Mouse (Mus musculus) brain, embryonic 14.5 days (tissue): ENCODE data around the gene Itpr2. TPM values are rescaled to one million over a fixed set of nuclear protein-coding genes. Genes with fewer than 3 reads are reported as not detected.

Experiments used
- DNase-seq: peaks from one replicate; pipeline ENCODE4 v3.0.0-alpha.2; 2011; ENCODE audit warnings: low read depth
- CTCF ChIP-seq: fragments of 200-500 bp; IDR thresholded peaks from 2 replicates; pipeline ENCODE4 v1.5.1; 2012; ENCODE audit warnings: inconsistent platforms, mild to moderate bottlenecking, moderate library complexity, borderline replicate concordance; ENCODE audit not compliant: insufficient read depth, insufficient read length; ENCODE audit errors: extremely low read depth
- POLR2A ChIP-seq: fragments of 200-500 bp; IDR thresholded peaks from 2 replicates; pipeline ENCODE4 v1.6.1; 2012; ENCODE audit warnings: mild to moderate bottlenecking, inconsistent platforms, borderline replicate concordance; ENCODE audit not compliant: poor library complexity, insufficient read depth, insufficient read length, severe bottlenecking; ENCODE audit errors: extremely low read depth
- polyA plus RNA-seq: library from polyadenylated mRNA; depleted of rRNA; stranded (reverse); fragments of >200 nt; gene quantifications from 2 replicates; pipeline ENCODE4 v1.2.3, GENCODE M21; 2012

The Itpr2 gene
- polyA plus RNA-seq, 1 experiment: 2.6 TPM

DNA sequence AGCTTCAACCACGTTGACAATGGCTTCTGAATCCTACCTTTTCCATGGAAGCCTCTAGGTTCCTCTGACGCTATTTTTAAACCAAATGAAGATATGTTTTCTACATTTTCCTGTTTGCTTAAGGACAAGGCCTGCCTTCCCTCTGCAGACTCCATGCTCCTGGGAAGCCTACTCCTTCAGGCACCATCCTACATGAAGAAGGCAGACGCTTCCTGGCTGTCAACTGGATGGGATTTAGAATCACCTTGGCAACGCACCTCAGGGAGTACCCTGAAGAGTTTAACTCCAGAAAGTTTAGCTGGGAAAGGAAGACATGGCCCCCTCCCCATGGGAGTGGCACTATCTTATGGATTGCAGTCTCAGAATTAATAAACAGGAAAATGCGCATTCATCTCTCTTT is 259.0 kb downstream of the Itpr2 start:
- no peak for TF ChIP-seq CTCF
- no peak for TF ChIP-seq POLR2A

GRCm38 (mm10) chr6:146241336-146241735 is 260.7 kb downstream of the Itpr2 start:
- TF ChIP-seq CTCF (no peak), POLR2A (no peak)
- no peak for DNase-seq

More for the DNA sequence above, 259.0 kb downstream of the Itpr2 start:
- no peak for DNase-seq

DNA sequence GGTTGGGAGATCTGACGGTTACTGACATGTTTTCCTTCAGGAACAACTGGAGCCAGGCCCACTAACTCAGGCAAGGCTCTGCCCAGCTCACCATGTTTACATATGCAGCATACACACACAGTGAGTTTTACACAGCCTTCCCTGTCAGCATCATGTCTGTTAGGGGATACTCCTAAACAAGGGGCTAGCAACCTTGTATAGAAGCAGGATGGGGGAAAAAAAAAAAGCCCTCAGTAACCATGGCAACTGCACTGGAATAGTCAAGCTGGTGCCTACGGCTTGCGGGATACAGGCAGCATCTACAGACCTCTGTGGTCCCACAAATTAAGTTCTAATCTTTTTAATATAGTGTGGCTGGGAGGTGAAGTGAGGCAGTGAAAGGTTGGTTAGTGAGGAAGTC is 266.9 kb downstream of the Itpr2 start:
- peak; percentile 73 for DNase-seq
- no peak for TF ChIP-seq CTCF
- TF ChIP-seq POLR2A: no peak

- no peak for TF ChIP-seq CTCF
- no peak for TF ChIP-seq POLR2A
- peak; percentile 38 for DNase-seq
Measured at GRCm38 (mm10) chr6:146234417-146234816, 267.6 kb downstream of the Itpr2 start.

GRCm38 (mm10) chr6:146230903-146231302 is 271.1 kb downstream of the Itpr2 start:
- TF ChIP-seq CTCF (no peak), POLR2A (no peak)
- no peak for DNase-seq

DNA sequence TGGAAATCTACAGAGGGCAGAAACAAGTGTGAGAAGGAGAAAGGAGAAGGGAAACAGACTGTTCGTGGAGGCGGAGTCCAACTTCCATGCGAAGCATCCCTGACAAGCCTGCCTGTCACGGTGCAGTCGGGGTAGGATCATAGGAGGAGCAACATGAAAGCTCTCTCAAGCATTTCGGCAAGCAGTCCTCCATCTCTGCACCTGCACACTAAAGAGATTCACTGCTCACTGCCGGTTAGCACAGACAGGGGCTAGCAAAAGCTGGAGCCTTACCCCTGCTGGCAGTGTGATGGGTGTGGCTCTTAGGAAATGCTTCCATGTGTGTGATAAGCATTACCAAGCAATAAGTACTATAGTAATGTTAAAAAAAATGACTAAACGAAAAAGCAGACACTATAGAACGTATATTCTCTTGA is 271.6 kb downstream of the Itpr2 start:
- TF ChIP-seq POLR2A (no peak), CTCF (no peak)
- peak; percentile 27 for DNase-seq

- no peak for DNase-seq
- TF ChIP-seq CTCF (no peak), POLR2A (no peak)
Measured at GRCm38 (mm10) chr6:146229967-146230366, 272.1 kb downstream of the Itpr2 start.

DNA sequence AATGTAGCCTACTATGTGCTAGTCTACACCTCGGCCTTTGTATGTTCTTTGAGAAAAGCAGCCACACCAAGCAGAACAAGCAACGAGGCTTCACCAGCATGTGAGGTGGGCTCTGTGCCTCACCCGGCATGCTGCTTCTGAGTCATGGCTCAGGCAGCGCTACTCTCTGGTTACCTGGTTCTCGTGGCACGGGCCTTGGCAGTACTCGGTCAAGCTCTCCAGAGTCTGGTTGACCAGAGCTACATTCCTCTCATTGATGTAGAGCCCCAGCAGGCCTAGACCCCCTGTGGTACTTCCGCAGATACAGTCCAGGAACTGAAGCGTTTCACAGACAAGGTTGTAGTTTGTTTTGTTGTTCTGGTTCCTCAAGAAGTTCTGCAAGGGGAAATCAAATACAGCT is 272.5 kb downstream of the Itpr2 start:
- TF ChIP-seq POLR2A: no peak
- no peak for DNase-seq

- no peak for DNase-seq
- TF ChIP-seq CTCF (no peak), POLR2A (no peak)
Measured at GRCm38 (mm10) chr6:146228048-146228447, 274.0 kb downstream of the Itpr2 start.

GRCm38 (mm10) chr6:146222403-146223063 is 279.5 kb downstream of the Itpr2 start:
- TF ChIP-seq CTCF (no peak), POLR2A (no peak)
- no peak for DNase-seq

DNA sequence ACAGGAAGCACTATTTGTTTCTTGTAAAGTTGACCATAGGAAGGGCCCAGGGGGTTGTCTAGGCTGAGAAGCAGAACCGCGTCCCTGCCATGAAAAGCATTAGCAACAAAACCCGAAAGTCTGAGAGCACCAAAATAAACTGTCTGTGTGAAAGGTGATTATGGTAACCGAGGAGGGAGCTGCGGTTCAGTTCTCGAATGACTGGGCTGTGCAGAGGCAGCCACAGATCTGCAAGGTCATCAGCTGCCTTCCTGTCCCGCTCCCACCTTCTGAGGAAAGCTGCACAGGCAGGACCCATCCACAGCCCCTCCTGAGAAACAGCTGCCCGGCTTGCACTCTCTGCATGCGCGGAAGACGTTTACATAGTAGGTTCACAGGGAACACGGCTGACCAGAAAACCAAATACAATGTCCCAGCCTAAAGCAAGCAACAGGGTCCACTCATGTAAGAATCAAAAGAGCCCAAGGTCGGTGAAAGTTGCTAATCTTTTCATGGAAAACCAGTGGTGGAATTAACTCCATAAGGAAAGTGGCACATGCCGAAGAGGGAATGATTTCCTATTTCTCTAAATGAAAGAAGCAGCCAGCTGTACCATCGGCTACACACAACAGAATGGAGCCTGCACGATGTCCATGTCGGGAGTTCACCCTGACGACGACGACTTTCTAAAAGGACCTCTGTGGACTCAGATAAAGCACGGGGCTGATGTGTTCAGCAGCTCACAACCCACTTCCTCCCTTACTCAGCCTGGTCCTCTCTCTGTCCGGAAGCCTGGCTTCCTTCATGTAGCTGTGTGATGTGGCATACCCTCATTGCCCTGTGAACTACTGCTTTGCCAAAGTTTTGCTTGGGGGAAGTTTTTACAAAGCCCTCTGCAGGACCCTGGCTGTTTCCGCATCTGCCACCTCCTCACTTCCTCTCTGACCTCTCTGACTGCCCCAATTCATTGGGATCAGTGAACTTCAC is 280.4 kb downstream of the Itpr2 start:
- TF ChIP-seq CTCF (no peak), POLR2A (no peak)
- no peak for DNase-seq

DNA sequence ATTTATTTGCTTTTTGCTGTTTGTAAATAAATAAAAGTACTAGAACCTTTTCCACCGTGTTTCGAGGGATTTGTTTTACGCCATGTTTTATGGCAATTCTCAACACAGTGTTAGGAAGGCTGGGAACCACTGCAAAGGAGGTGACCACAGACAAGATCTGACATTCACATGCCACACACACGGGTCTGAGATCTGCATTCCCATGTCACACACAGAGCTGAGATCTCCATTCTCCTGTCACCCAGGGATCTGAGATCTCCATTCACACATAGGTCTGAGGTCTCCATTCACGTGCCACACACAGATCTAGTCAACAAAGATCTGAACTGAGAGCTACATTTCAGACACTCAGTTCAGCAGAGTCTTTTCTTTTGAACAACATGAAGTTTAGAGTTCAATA is 282.0 kb downstream of the Itpr2 start:
- DNase-seq: no peak
- TF ChIP-seq POLR2A (no peak), CTCF (no peak)

GRCm38 (mm10) chr6:146219534-146219933 is 282.5 kb downstream of the Itpr2 start:
- DNase-seq: no peak
- TF ChIP-seq POLR2A: no peak

DNA sequence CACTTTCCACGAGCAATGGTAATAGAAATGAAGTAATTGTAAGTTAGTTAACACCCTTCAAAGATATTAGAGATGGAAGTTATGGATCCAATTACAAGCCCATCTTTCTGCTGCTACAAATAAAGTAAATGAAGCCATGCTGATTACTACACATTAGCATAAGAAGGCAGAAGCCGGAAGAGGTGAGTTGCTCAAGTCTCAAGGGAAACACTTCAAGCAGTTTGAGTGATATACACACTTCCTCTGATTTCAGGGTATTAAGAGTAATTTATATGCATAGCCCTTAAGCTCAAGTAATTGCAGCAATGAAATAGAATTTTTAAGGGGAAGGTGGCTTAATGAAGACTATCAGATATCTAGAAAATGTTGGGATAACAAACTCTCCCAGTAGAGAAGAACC is 286.7 kb downstream of the Itpr2 start:
- no peak for TF ChIP-seq CTCF
- TF ChIP-seq POLR2A: no peak
- peak; percentile 36 for DNase-seq
